Mouse (Mus musculus): ENCODE measurements around the gene Ccdc69. TPM values are rescaled to one million over a fixed set of nuclear protein-coding genes. Genes with fewer than 3 reads are reported as not detected.
A peak's percentile ranks its signal among the peaks of the same experiment; 100 is the strongest.
"Not testable (repeated sequence)": the region's sequence is repeated elsewhere in the genome, so short reads cannot be mapped to it uniquely, and the experiment has no call there.

The Ccdc69 gene
- 3.5 and 3.8 TPM in 2 replicates for polyA plus RNA-seq (2015; fragmentation: Nextera tagmentation; extraction: Ambion mirVana)

DNA sequence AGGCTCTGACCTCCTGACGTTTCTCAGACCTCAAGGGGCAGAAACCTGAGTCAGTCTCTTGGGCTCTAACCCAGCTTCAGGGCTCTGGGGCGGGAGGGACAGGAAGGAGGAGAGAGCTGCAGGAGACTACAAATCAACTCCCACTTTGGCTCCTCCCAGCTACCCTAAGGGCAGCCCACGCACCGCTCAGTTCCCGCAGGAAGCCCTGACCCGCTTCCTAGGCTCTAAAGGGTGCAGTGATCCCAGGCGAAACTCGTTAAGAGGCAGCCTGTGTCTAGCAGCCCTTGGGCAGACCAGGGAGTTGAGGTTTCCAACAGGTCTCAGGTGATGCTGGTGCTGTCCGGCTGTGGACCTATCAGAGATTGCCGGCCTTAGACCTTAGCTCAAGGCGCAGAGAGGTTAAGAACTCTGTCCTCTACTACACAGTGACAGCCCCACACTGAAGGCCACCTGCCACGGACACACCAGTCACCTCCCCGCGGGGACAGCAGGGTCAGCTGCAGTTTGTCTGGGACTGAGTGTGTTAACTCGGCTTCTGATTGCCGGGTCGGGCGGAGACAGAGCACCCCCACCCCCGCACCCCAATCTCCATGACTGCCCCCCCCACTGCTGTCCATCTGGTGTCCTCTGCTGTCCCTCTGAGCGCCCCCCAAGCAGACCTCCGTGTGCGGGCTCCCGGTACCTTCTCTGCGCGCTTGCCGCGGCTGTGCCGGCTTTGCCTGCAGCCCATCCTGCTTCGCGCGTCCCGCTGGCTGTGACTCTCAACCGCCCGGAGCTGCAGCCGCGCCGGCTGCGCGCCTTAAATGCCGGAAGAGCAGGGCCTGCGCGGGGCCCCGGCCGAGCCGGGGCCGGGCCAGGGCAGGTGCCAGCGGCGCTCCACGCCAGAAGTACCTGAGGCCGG lies at the start of gene Ccdc69:
Gene Ccdc69 (minus strand): TSS at position 801 of the 901 bp plus-strand sequence.
- peak; percentile 74 for ATAC-seq (ENCODE audit: low read depth)
- Histone ChIP-seq H3K36me3 (ENCODE audit: control insufficient read depth, insufficient read depth, low read length) (no peaks in the 10 kb centered on the region), H3K9ac (ENCODE audit: low read length) (peak within 1 kb of the TSS; percentile 66), H3K9me3 (ENCODE audit: control insufficient read depth, low read length) (no peaks in the 10 kb centered on the region; the same call in 1 of the 2 replicates), H3K4me3 (ENCODE audit: low read length) (peak within 1 kb of the TSS; percentile 52), H3K27ac (ENCODE audit: low read length) (no peak within 1 kb of the TSS), H3K4me2 (ENCODE audit: low read depth, low read length) (peak within 1 kb of the TSS; percentile 85), H3K4me1 (replicated peaks; ENCODE audit: control insufficient read depth, insufficient read depth, low read length) (peaks cover 20% of the 10 kb centered on the region), H3K27me3 (ENCODE audit: control insufficient read depth, insufficient read depth, low read depth, low read length) (no peaks in the 10 kb centered on the region)
- WGBS = under 1% methylated on average over 41 of the region's 50 CpGs

DNA sequence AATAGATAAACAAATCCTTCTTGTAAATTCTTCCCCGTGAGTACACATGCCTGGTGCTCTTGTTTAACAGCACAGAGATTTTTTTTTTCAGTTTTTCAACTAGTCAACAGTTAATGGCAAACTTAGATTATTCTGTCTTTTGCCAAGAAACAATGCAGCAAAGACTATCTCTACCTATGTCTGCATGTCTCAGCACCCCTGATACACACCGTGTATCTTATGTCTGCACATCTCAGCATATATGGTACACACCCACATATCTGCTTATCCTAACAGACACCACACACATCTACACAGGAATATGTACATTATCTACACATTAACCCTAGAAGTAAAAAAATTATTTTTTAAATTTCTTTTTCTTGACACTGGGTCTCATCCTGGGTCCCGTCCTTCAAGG lies 48.7 kb upstream of the Ccdc69 start:
- no peaks in the 10 kb centered on the region for H3K9me3 ChIP-seq (ENCODE audit: control insufficient read depth, low read length)
- H3K4me3 ChIP-seq (ENCODE audit: low read length) = no peak overlapping the region
- H3K4me1 ChIP-seq (replicated peaks; ENCODE audit: control insufficient read depth, insufficient read depth, low read length) = no peaks in the 10 kb centered on the region
- no peak overlapping the region for H3K27ac ChIP-seq (ENCODE audit: low read length)
- no peak overlapping the region for H3K9ac ChIP-seq (ENCODE audit: low read length)
- H3K36me3 ChIP-seq (ENCODE audit: control insufficient read depth, insufficient read depth, low read length) = no peaks in the 10 kb centered on the region
- H3K27me3 ChIP-seq (ENCODE audit: control insufficient read depth, insufficient read depth, low read depth, low read length) = no peaks in the 10 kb centered on the region
- WGBS = 60% methylated on average over 3 of the region's 3 CpGs
- ATAC-seq (ENCODE audit: low read depth) = no peak
- H3K4me2 ChIP-seq (ENCODE audit: low read depth, low read length) = no peak overlapping the region

DNA sequence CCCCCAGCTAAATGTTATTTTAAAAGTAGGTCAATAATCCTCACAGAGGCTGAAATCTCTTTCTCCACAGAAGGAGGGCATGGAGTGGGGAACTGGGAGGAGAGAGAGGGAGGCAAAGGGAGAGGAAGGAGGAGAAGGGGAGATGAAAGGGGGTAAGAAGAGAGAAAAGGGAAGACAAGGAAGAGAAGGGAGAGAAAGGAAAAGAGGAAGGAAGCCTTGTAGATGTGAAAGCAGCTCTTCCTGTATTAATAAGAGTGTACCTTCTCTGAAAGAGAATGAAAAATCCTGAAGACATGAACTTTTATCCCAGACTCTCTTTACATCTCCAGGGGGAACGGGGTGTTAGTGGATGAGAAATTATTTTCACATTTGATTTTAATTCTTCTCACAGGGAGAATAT lies 43.5 kb upstream of the Ccdc69 start:
- no peaks in the 10 kb centered on the region for H3K4me1 ChIP-seq (replicated peaks; ENCODE audit: control insufficient read depth, insufficient read depth, low read length)
- no peaks in the 10 kb centered on the region for H3K36me3 ChIP-seq (ENCODE audit: control insufficient read depth, insufficient read depth, low read length)
- H3K9ac ChIP-seq (ENCODE audit: low read length) = no peak overlapping the region
- H3K27ac ChIP-seq (ENCODE audit: low read length) = no peak overlapping the region; the same call in 1 of the 2 replicates
- WGBS = 83% methylated on average over 1 of the region's 1 CpGs
- ATAC-seq (ENCODE audit: low read depth) = no peak
- no peak overlapping the region for H3K4me2 ChIP-seq (ENCODE audit: low read depth, low read length)
- no peaks in the 10 kb centered on the region for H3K27me3 ChIP-seq (ENCODE audit: control insufficient read depth, insufficient read depth, low read depth, low read length)
- no peak overlapping the region for H3K4me3 ChIP-seq (ENCODE audit: low read length)
- peaks cover 3% of the 10 kb centered on the region; the same call in 1 of the 2 replicates for H3K9me3 ChIP-seq (ENCODE audit: control insufficient read depth, low read length)

DNA sequence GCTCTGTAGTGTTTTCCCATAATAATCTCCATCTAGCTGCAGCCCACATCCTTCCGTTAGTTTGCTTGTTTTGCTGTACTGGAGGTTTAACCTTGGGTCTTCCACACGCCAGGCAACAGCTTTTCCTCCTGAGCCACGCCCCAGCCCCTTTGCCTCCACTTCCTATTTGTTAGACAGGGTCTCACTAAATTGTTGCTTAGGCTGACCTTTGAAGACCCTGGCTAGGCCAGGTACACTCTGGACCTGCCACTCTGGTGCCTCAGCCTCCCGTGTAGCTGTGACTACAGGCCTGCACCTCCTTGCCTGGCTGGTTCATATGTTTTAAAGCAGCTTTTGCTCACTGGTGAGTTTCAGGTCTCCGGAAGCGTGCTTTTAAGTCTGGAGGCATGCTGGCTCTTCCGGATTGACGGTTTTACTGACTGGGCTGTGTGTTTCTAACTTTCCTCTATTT lies 42.9 kb upstream of the Ccdc69 start:
- no peaks in the 10 kb centered on the region for H3K27me3 ChIP-seq (ENCODE audit: control insufficient read depth, insufficient read depth, low read depth, low read length)
- H3K4me1 ChIP-seq (replicated peaks; ENCODE audit: control insufficient read depth, insufficient read depth, low read length) = no peaks in the 10 kb centered on the region
- ATAC-seq (ENCODE audit: low read depth) = no peak
- 64% methylated on average over 8 of the region's 8 CpGs for WGBS
- H3K4me3 ChIP-seq (ENCODE audit: low read length) = no peak overlapping the region
- H3K27ac ChIP-seq (ENCODE audit: low read length) = peak overlapping the region; percentile 4
- H3K9ac ChIP-seq (ENCODE audit: low read length) = no peak overlapping the region
- peaks cover 3% of the 10 kb centered on the region; the same call in 1 of the 2 replicates for H3K9me3 ChIP-seq (ENCODE audit: control insufficient read depth, low read length)
- no peak overlapping the region for H3K4me2 ChIP-seq (ENCODE audit: low read depth, low read length)
- H3K36me3 ChIP-seq (ENCODE audit: control insufficient read depth, insufficient read depth, low read length) = no peaks in the 10 kb centered on the region

DNA sequence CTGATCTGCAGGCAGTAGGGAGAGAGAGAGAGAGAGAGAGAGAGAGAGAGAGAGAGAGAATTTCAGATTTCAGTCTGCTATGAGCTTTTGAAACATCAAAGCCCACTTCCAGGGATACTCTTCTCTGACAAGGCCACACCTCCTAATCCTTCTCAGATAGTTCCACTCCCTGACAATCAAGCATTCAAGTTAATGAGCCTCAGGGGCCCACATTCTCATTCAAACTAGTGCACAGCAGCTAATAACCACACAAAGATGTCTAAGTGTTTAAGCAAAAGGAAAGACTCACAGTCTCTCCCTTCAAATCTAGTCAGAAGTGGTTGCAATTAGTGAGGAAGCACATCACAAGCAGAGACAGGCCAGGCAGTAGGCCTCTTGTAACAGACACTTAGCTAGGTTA lies 42.3 kb upstream of the Ccdc69 start:
- no peaks in the 10 kb centered on the region for H3K27me3 ChIP-seq (ENCODE audit: control insufficient read depth, insufficient read depth, low read depth, low read length)
- no peak overlapping the region for H3K9ac ChIP-seq (ENCODE audit: low read length)
- no peaks in the 10 kb centered on the region for H3K36me3 ChIP-seq (ENCODE audit: control insufficient read depth, insufficient read depth, low read length)
- H3K4me3 ChIP-seq (ENCODE audit: low read length) = no peak overlapping the region
- H3K4me1 ChIP-seq (replicated peaks; ENCODE audit: control insufficient read depth, insufficient read depth, low read length) = no peaks in the 10 kb centered on the region
- H3K27ac ChIP-seq (ENCODE audit: low read length) = 0 out of 2 replicates have a peak overlapping the region, but pooled peaks have one; percentile 5
- ATAC-seq (ENCODE audit: low read depth) = no peak
- H3K4me2 ChIP-seq (ENCODE audit: low read depth, low read length) = no peak overlapping the region
- H3K9me3 ChIP-seq (ENCODE audit: control insufficient read depth, low read length) = peaks cover 3% of the 10 kb centered on the region; the same call in 1 of the 2 replicates

DNA sequence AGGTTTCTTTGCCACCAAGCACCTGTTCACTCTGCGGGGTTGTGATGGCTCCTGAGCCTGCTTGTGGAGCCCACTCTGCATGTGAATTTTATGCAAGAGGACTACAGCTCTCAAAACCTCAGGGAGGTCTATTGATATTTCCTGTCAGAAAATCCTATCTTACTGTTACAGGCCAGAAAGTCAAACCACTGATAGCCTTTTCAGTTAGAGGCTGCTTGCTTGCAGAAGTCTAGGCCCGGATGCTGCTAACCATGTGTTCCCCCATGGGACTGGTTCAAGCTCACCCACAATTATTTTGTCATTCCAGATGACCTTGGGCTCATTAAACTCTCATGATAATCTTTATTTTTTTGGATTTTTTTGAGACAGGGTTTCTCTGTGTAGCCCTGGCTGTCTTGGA lies 39.1 kb upstream of the Ccdc69 start:
- Histone ChIP-seq H3K4me1 (replicated peaks; ENCODE audit: control insufficient read depth, insufficient read depth, low read length) (0 out of 2 replicates have a peak, but pooled peaks cover 3% of the 10 kb centered on the region), H3K4me2 (ENCODE audit: low read depth, low read length) (no peak overlapping the region), H3K9me3 (ENCODE audit: control insufficient read depth, low read length) (peaks cover 3% of the 10 kb centered on the region; the same call in 1 of the 2 replicates), H3K27me3 (ENCODE audit: control insufficient read depth, insufficient read depth, low read depth, low read length) (no peaks in the 10 kb centered on the region), H3K27ac (ENCODE audit: low read length) (no peak overlapping the region), H3K4me3 (ENCODE audit: low read length) (no peak overlapping the region), H3K36me3 (ENCODE audit: control insufficient read depth, insufficient read depth, low read length) (no peaks in the 10 kb centered on the region), H3K9ac (ENCODE audit: low read length) (no peak overlapping the region)
- WGBS = 91% methylated on average over 2 of the region's 2 CpGs
- no peak for ATAC-seq (ENCODE audit: low read depth)

DNA sequence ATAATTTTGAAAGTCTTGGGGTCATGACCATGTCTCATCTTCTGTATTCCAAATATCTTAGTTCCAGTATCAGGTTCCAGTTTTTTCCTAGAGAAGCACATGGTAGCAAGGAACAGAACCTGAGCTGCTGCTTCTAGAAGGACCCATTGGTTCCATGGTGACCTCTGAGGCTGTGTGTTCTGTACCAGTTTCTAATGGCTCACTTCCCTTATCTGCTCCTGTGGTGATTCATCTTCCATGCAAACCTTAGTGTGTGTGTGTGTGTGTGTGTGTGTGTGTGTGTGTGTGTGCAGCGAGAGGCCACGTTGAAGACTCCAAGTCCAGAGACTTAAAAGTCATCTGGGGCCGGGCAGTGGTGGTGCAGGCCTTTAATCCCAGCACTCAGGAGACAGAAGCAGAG lies 38.1 kb upstream of the Ccdc69 start:
- H3K9me3 ChIP-seq (ENCODE audit: control insufficient read depth, low read length) = peaks cover 3% of the 10 kb centered on the region; the same call in 1 of the 2 replicates
- 80% methylated on average over 3 of the region's 3 CpGs for WGBS
- ATAC-seq (ENCODE audit: low read depth) = no peak
- no peak overlapping the region for H3K27ac ChIP-seq (ENCODE audit: low read length)
- H3K4me3 ChIP-seq (ENCODE audit: low read length) = no peak overlapping the region
- H3K4me2 ChIP-seq (ENCODE audit: low read depth, low read length) = no peak overlapping the region
- no peaks in the 10 kb centered on the region for H3K27me3 ChIP-seq (ENCODE audit: control insufficient read depth, insufficient read depth, low read depth, low read length)
- H3K36me3 ChIP-seq (ENCODE audit: control insufficient read depth, insufficient read depth, low read length) = no peaks in the 10 kb centered on the region
- 0 out of 2 replicates have a peak, but pooled peaks cover 3% of the 10 kb centered on the region for H3K4me1 ChIP-seq (replicated peaks; ENCODE audit: control insufficient read depth, insufficient read depth, low read length)
- no peak overlapping the region for H3K9ac ChIP-seq (ENCODE audit: low read length)

DNA sequence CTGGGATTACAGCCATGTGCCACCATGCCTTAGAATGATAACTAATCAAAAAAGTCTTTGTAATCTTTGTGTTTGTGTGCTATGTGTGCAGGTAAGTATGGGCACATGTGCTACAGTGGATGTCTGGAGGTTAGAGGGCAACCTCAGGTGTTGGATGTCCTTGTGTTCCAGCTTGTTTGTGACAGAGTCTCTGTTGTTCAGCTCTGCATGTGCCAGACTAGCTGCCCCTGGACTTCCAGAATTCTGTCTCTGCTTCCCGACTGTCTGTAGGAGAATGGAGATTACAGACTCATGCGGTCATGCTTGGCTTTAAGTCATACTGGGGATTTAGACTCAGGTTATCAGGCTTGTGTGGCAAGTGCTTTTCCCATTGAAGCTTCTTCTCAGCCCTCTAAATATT lies 36.4 kb upstream of the Ccdc69 start:
- H3K4me1 ChIP-seq (replicated peaks; ENCODE audit: control insufficient read depth, insufficient read depth, low read length) = 0 out of 2 replicates have a peak, but pooled peaks cover 3% of the 10 kb centered on the region
- no peaks in the 10 kb centered on the region; the same call in 1 of the 2 replicates for H3K9me3 ChIP-seq (ENCODE audit: control insufficient read depth, low read length)
- no peak overlapping the region for H3K9ac ChIP-seq (ENCODE audit: low read length)
- H3K27me3 ChIP-seq (ENCODE audit: control insufficient read depth, insufficient read depth, low read depth, low read length) = no peaks in the 10 kb centered on the region
- ATAC-seq (ENCODE audit: low read depth) = no peak
- H3K4me2 ChIP-seq (ENCODE audit: low read depth, low read length) = no peak overlapping the region
- WGBS = 73% methylated on average over 2 of the region's 2 CpGs
- H3K27ac ChIP-seq (ENCODE audit: low read length) = no peak overlapping the region
- H3K36me3 ChIP-seq (ENCODE audit: control insufficient read depth, insufficient read depth, low read length) = no peaks in the 10 kb centered on the region
- no peak overlapping the region for H3K4me3 ChIP-seq (ENCODE audit: low read length)

DNA sequence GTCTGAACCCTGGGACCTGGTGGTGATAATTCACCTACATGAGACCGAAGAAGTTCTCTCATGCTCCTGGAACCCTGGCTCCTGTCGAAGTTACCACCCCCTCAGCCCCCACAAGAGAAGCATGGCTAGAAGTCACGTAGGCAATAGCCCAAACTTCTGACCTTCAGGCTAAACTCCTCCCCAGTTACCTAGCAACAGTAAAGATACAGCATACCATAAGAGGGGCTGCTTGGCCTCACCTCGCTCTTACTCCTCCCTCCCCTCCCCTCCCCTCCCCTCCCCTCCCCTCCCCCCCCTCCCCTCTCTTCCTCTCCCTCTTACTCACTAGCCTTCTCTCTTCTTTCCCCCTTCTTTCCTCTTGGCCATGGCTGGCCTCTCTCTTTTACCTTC lies 35.9 kb upstream of the Ccdc69 start:
- H3K27ac ChIP-seq (ENCODE audit: low read length) = peak overlapping the region; percentile 73
- H3K4me1 ChIP-seq (replicated peaks; ENCODE audit: control insufficient read depth, insufficient read depth, low read length); H3K4me3 ChIP-seq (ENCODE audit: low read length); H3K27me3 ChIP-seq (ENCODE audit: control insufficient read depth, insufficient read depth, low read depth, low read length); H3K9ac ChIP-seq (ENCODE audit: low read length); H3K4me2 ChIP-seq (ENCODE audit: low read depth, low read length); H3K36me3 ChIP-seq (ENCODE audit: control insufficient read depth, insufficient read depth, low read length); H3K9me3 ChIP-seq (ENCODE audit: control insufficient read depth, low read length): not testable (repeated sequence)
- peak; percentile 47; the same call in 1 of the 2 replicates for ATAC-seq (ENCODE audit: low read depth)
- WGBS = 11% methylated on average over 4 of the region's 4 CpGs
